Mouse (Mus musculus) left cerebral cortex, postnatal 4 days (tissue): Measurements from ENCODE around the gene Lgals3. TPM values are rescaled to one million over a fixed set of nuclear protein-coding genes. Genes with fewer than 3 reads are reported as not detected.

ENCODE experiments used
- DNase-seq: peaks from one replicate; pipeline ENCODE4 v3.0.0-alpha.2; 2022
- intact Hi-C: fragments of 180-260 bp; cut with DNase I; formaldehyde crosslinking; loops from one replicate; pipeline ENCODE4 v1.15.1; 2025
- total RNA-seq, 2 experiments: library from RNA; stranded (reverse); gene quantifications; 2 replicates each; pipeline ENCODE4 v1.2.3; 2021

Lgals3 gene
- total RNA-seq, 2 experiments from 2014 or later = 1.3 to 1.8 TPM

- no peak for DNase-seq
- intact Hi-C loops = no loop called here
These were observed 51.6 kb downstream of the Lgals3 start for GRCm38 (mm10) chr14:47419034-47419625.

- intact Hi-C loops = no loop called here
- DNase-seq = no peak
These were observed 52.2 kb downstream of the Lgals3 start for GRCm38 (mm10) chr14:47419723-47420276.

- DNase-seq = no peak
- intact Hi-C loops = no loop called here
These were observed 54.1 kb downstream of the Lgals3 start for GRCm38 (mm10) chr14:47421606-47422005.

GRCm38 (mm10) chr14:47422466-47422865, 54.9 kb downstream of the Lgals3 start:
- intact Hi-C loops = no loop called here
- DNase-seq = no peak

GRCm38 (mm10) chr14:47432987-47433386, 65.4 kb downstream of the Lgals3 start:
- intact Hi-C loops = no loop called here
- DNase-seq = no peak

Other genes with a start within 250 kb of the Lgals3 start
- gene Gch1, start 178.3 kb upstream of the Lgals3 start, total RNA-seq = under 1 TPM; 0.74 to 0.83 TPM
- gene Wdhd1, start 90.9 kb upstream of the Lgals3 start, total RNA-seq = 1 to 10 TPM; 7.3 to 7.7 TPM
- gene Socs4, start 90.8 kb upstream of the Lgals3 start, total RNA-seq = 10 to 100 TPM in 1 of 2 experiments, 1 to 10 TPM in 1; 9.8 to 10.1 TPM
- gene Mapk1ip1l, start 69.5 kb upstream of the Lgals3 start, total RNA-seq = 10 to 100 TPM; 94.0 to 94.9 TPM
- gene Dlgap5, start 50.7 kb downstream of the Lgals3 start, total RNA-seq = 1 to 10 TPM; 4.0 to 4.2 TPM
- 10 to 100 TPM; 27.9 to 28.4 TPM for gene Fbxo34, start 82.7 kb downstream of the Lgals3 start, total RNA-seq
- gene Atg14, start 202.9 kb downstream of the Lgals3 start, total RNA-seq = 10 to 100 TPM; 14.4 to 14.7 TPM